Mouse (Mus musculus) forebrain, embryonic 15.5 days (tissue): ENCODE measurements around the gene Rnf166. TPM values are rescaled to one million over a fixed set of nuclear protein-coding genes. Genes with fewer than 3 reads are reported as not detected.

Experiments
- ATAC-seq: fragments of 200-750 bp; cut with Nextera tagmentation; replicated peaks from 2 replicates; pipeline ENCODE4 v1.8.0; 2017; ENCODE audit warnings: mild to moderate bottlenecking, moderate TSS enrichment, moderate library complexity
- H3K27ac ChIP-seq: fragments of 300-500 bp; sonication (generic); replicated peaks from 2 replicates; pipeline ENCODE4 v1.5.1; 2015; ENCODE audit warnings: mild to moderate bottlenecking, inconsistent platforms
- H3K27me3 ChIP-seq: fragments of 300-500 bp; sonication (generic); 2 replicates; pipeline ENCODE4 v1.6.1; 2015; ENCODE audit warnings: inconsistent platforms
- H3K36me3 ChIP-seq: fragments of 300-500 bp; sonication (generic); 2 replicates; pipeline ENCODE4 v1.6.1; 2015; ENCODE audit warnings: mild to moderate bottlenecking, inconsistent platforms
- H3K4me1 ChIP-seq: fragments of 300-500 bp; sonication (generic); 2 replicates; pipeline ENCODE4 v1.6.1; 2015; ENCODE audit warnings: inconsistent platforms
- H3K4me2 ChIP-seq: fragments of 300-500 bp; sonication (generic); replicated peaks from 2 replicates; pipeline ENCODE4 v1.6.1; 2015; ENCODE audit warnings: mild to moderate bottlenecking, inconsistent platforms
- H3K4me3 ChIP-seq: fragments of 300-500 bp; sonication (generic); 2 replicates; pipeline ENCODE4 v1.5.1; 2015; ENCODE audit warnings: mild to moderate bottlenecking, inconsistent platforms
- H3K9ac ChIP-seq: fragments of 300-500 bp; sonication (generic); replicated peaks from 2 replicates; pipeline ENCODE4 v1.6.1; 2015; ENCODE audit warnings: mild to moderate bottlenecking, inconsistent platforms
- H3K9me3 ChIP-seq: fragments of 300-500 bp; sonication (generic); 2 replicates; pipeline ENCODE4 v1.6.1; 2016; ENCODE audit warnings: inconsistent platforms
- WGBS: fragments of 180-500 bp; shearing (Covaris S2); methylation state at CpG from one replicate; pipeline ENCODE4 v1.1.7; 2015; ENCODE audit warnings: mixed read lengths; 5-methylcytosine and 5-hydroxymethylcytosine counted together
- polyA plus RNA-seq: library from polyadenylated mRNA; unstranded; fragments of >200 nt; fragmentation: Nextera tagmentation; extraction: Ambion mirVana; gene quantifications from 2 replicates; pipeline ENCODE4 v1.2.1, GENCODE M21; 2015

Rnf166 gene
- polyA plus RNA-seq, 1 experiment from 2014 or later = 44.8 TPM

DNA sequence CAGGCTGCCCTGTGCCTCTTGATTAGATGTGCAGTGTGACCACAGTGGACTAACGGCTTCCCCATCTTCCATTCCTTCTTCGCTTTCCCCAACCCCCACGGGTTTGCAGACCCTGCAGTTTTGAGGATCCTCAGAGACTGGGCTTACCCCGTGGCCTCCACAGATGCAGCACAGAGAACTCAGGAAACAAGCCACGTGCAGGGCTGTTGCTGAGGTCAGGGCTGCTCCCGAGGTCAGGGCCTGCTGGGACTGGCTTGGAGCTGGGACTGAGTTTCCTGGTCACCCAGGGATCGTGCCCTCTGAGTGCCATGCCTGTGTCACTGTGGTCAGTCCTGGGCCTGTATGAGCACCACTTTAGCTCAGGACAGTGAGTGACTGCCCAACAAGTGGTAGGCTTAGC lies 10.9 kb downstream of the Rnf166 start:
- H3K9me3 ChIP-seq = no peaks in the 10 kb centered on the region
- 74% methylated on average over 7 of the region's 7 CpGs for WGBS
- H3K36me3 ChIP-seq = peaks cover 20% of the 10 kb centered on the region
- H3K9ac ChIP-seq = no peak overlapping the region
- no peak overlapping the region for H3K4me2 ChIP-seq
- H3K27me3 ChIP-seq = peaks cover 27% of the 10 kb centered on the region
- peaks cover 10% of the 10 kb centered on the region for H3K4me1 ChIP-seq
- no peak overlapping the region for H3K4me3 ChIP-seq
- no peak for ATAC-seq
- no peak overlapping the region for H3K27ac ChIP-seq

DNA sequence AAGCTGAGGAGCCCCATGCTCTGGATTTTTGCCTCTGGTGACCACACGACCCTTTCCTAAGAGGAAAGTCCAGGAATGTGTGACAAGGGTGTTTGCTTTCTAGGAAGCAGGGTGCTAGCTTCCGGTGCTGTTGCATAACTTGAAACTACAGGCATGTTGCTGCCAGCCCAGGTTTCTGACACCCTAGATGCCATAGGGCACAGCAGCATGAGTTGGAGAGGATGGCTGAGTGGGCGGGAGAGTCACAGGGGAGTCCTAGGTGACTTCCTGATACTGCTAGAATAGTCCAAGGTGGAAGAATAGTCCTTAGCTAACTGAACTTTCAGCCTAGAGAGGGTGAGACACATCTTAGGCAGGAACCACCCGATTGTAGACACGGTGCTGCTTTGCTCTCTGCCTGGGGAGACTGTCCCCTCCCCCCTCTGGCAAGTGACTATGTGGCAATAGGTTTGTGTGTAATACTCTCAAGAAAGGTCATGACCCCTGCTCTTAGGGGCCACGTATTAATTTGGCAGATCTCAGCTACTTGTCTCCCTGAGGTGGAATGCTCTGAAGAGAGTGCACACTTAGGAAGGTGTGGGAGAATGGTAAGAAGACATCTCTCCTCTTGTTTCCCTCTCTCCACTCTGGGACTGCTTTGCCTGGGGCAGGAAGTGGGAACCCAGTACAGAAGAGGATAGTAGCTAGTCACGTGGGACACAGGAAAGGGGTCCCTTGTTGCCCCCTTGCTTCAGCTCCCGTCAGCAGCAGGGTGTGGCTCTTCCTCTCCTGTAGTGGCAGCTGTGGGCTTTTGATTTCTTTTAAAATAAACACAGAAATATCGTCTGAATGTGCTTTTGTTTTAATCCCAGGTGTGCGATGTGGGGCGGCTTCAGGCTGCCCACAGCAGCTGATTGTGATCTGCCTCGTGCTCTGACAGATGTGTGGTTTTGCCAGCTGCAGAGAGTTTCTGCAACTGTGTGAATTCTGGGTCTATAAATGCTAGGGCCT lies 11.9 kb downstream of the Rnf166 start:
- no peak overlapping the region for H3K9ac ChIP-seq
- peaks cover 20% of the 10 kb centered on the region for H3K36me3 ChIP-seq
- WGBS = 67% methylated on average over 12 of the region's 12 CpGs
- H3K27me3 ChIP-seq = peaks cover 35% of the 10 kb centered on the region
- ATAC-seq = no peak
- no peak overlapping the region for H3K4me3 ChIP-seq
- no peak overlapping the region for H3K4me2 ChIP-seq
- peaks cover 10% of the 10 kb centered on the region for H3K4me1 ChIP-seq
- no peak overlapping the region for H3K27ac ChIP-seq
- H3K9me3 ChIP-seq = no peaks in the 10 kb centered on the region

DNA sequence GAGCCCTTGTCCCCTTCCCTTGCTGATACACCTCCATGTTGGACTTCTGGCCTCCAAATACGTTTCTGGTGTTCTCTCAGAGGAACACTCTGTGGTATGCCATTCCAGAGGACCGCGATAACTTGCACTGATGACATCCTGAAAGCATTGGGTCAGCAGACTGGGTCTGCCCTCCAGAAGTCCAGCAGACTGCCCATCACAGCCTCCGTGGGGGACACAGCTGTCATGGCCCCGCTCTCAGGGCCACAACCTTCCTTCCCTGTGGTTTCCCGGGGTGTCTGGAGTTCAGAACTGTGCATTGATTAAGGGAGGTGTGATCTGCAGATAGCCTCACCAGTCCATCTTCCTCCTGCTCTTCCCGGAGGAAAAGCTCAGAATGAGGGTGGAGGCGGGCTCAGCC lies 13.4 kb downstream of the Rnf166 start:
- Histone ChIP-seq H3K27me3 (peaks cover 43% of the 10 kb centered on the region), H3K27ac (no peak overlapping the region), H3K4me3 (no peak overlapping the region), H3K4me2 (no peak overlapping the region), H3K9ac (no peak overlapping the region), H3K36me3 (peaks cover 12% of the 10 kb centered on the region), H3K4me1 (peaks cover 10% of the 10 kb centered on the region), H3K9me3 (no peaks in the 10 kb centered on the region)
- ATAC-seq = no peak
- WGBS = 75% methylated on average over 8 of the region's 8 CpGs

DNA sequence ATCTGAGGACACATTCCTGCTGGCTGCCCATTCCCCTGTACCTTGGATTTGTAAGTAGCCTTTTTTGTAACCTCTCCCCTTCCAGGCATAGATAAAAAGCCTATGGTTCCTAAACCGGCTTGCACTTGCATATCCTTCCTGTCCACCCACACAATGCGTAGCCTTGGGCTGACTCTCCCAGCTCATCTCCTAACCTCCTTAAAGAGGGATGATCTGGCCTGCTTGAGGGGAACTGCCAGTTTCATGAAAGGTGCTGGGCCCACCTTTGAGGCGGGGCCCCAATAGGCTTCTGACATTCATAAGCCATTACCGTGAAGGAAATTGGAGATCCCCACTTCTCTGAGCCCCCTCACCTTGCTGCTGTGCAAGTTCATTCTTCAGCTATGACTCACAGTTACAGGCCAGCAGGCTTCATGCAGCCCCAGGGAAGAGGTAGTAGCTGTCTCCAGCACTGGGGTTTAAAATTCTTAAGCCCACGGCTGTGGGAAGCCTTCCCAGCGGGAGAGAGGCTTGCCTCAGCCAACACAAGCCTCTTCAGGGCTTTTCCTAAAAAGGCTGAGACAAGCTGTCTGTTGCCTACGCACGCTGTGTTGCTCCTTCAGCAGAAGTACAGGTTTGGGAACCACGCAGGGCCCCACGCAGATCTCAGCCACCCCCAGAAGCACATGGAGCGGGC lies 14.3 kb downstream of the Rnf166 start:
- H3K4me3 ChIP-seq = no peak overlapping the region
- 61% methylated on average over 11 of the region's 11 CpGs for WGBS

DNA sequence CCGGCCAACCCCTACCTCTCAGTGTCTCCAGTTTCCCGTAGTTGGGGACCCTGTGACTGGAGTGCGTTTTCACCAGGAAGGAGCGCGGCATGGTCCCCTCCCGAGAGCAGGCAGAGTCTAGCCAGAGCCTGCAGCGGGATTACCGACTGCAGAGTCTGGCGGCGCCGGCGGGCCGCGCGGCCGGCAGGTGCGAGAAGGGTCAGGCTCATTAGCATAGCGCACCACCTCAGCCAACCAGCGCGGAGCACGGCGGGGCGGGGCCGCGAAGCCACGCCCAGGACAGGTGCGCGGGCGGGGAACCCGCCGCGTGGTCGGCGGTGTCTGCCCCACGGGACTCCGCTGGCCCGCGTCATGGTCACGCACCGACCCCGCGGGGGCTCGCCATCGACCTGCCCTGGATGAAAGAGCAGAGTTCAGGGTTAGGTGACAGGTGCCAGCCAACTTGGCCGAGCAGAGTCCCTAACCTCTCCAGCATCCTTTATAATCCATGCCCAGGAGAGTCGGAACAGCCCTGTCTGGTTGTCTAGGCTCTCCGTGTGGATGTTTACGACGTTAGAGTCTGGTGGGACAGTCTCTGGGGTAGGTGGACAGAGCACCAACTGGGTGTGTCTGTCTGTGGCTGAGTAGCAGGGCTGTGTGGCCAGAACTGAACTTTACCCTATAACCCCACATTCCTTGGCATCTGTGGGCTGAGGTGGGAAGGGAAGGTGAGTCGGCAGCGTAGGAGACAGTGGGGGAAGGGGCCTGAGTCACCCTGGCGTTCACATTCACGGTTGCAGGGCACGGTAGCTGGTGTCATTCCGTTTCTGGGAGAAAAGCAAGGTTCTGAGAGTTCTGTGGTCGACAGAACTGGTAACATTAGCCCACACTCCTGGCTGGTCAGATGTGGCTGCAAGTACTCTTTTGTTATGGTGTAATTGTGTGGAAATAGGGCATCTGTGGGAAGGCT lies 15.1 kb downstream of the Rnf166 start, which contains the start of gene Snai3:
Gene Snai3, minus strand, starts transcription at position 210 of the 949 bp plus-strand sequence.
- Histone ChIP-seq H3K27me3 (peaks cover 43% of the 10 kb centered on the region), H3K4me2 (peak within 1 kb of the TSS; percentile 60), H3K36me3 (no peaks in the 10 kb centered on the region), H3K4me3 (peak within 1 kb of the TSS; percentile 36), H3K27ac (no peak within 1 kb of the TSS), H3K4me1 (peaks cover 10% of the 10 kb centered on the region), H3K9me3 (no peaks in the 10 kb centered on the region), H3K9ac (no peak within 1 kb of the TSS; the same call in 1 of the 2 replicates)
- 2% methylated on average over 56 of the region's 56 CpGs for WGBS
- ATAC-seq = no peak

More for the DNA sequence above, 14.3 kb downstream of the Rnf166 start:
- Histone ChIP-seq H3K27ac (no peak overlapping the region), H3K27me3 (peaks cover 43% of the 10 kb centered on the region), H3K9ac (no peak overlapping the region), H3K36me3 (peaks cover 4% of the 10 kb centered on the region), H3K9me3 (no peaks in the 10 kb centered on the region), H3K4me1 (peaks cover 10% of the 10 kb centered on the region), H3K4me2 (no peak overlapping the region)
- no peak for ATAC-seq

DNA sequence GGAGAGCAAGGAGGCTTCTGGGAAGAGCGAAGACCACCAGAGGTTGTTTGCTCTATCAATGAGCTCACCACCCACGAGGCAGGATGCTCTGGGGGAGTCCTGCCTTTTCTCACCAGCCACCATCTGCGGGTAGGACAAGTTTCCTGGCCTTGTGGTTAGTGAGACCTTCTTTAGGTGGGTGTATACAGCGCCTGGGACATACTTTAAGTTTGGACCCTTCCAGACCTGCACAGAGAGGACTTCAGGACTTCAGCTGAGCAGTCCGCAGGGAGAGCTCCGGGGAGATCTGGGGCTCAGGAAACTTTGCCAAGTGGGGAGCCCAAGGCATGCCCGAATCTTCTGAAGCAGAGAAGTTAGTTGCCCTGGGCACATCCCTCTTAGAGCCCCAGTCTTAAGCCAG lies 15.9 kb downstream of the Rnf166 start:
- no peak for ATAC-seq
- H3K36me3 ChIP-seq = no peaks in the 10 kb centered on the region
- H3K4me3 ChIP-seq = peak overlapping the region; percentile 36
- H3K9ac ChIP-seq = no peak overlapping the region; the same call in 1 of the 2 replicates
- H3K4me1 ChIP-seq = peaks cover 10% of the 10 kb centered on the region
- H3K4me2 ChIP-seq = peak overlapping the region; percentile 60
- no peaks in the 10 kb centered on the region for H3K9me3 ChIP-seq
- peaks cover 43% of the 10 kb centered on the region for H3K27me3 ChIP-seq
- WGBS = 38% methylated on average over 7 of the region's 7 CpGs
- H3K27ac ChIP-seq = no peak overlapping the region

DNA sequence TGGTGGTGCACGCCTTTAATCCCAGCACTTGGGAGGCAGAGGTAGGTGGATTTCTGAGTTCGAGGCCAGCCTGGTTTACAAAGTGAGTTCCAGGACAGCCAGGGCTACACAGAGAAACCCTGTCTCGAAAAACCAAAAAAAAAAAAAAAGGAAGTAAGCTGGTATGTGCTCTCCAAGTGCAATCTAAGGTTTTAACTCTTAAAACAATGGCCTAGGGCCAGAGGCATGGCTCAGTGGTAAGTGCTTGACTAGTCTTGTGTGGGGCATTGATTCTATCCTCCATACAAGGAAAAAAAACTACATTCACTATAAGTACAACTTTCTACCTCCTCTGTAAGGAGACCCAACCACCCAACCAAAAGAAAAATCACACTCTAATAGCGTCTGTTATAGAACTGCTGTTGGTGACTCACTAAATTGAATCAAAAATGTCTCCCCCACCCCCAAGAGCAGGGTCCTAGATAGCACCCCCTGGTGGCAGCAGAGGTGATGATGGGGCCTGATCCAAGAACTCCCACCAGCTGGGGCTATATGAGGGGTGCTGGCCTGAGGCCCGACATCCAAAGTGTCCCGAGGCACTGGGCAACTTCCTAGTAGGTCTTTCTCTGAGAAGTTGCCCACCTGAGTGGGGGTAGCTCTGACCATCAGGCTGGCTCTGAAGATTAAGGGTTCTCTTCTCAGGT lies 16.5 kb downstream of the Rnf166 start:
- H3K36me3 ChIP-seq = no peaks in the 10 kb centered on the region
- no peak overlapping the region for H3K4me2 ChIP-seq
- no peak overlapping the region for H3K4me3 ChIP-seq
- H3K27ac ChIP-seq = no peak overlapping the region
- 61% methylated on average over 6 of the region's 6 CpGs for WGBS
- H3K27me3 ChIP-seq = peaks cover 43% of the 10 kb centered on the region
- no peak for ATAC-seq
- H3K4me1 ChIP-seq = peaks cover 10% of the 10 kb centered on the region
- H3K9ac ChIP-seq = no peak overlapping the region
- no peaks in the 10 kb centered on the region for H3K9me3 ChIP-seq

DNA sequence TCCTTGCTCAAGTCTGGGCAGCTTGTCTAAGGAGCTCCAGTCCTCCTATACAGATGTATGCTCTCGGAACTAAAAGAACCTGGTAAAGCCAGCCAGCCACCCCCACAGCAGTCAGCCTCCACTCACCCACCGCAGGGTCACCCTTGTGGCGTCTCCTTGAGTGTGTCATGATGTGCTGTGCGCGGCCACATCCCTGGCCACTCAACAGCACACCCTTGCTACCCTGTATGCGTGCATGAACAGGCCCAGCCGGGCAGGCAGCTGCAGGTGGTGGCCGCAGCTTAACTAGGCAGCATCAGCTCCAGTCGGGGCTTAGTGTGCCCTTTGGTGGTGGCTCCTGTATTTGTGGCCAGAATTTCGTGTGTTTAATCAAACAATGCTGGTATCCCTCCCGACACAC lies 18.7 kb downstream of the Rnf166 start:
- 84% methylated on average over 11 of the region's 11 CpGs for WGBS
- H3K9ac ChIP-seq = no peak overlapping the region
- no peak overlapping the region for H3K4me3 ChIP-seq
- no peaks in the 10 kb centered on the region for H3K9me3 ChIP-seq
- peaks cover 10% of the 10 kb centered on the region for H3K4me1 ChIP-seq
- H3K4me2 ChIP-seq = no peak overlapping the region
- no peak overlapping the region for H3K27ac ChIP-seq
- peaks cover 37% of the 10 kb centered on the region for H3K27me3 ChIP-seq
- ATAC-seq = no peak
- H3K36me3 ChIP-seq = no peaks in the 10 kb centered on the region

DNA sequence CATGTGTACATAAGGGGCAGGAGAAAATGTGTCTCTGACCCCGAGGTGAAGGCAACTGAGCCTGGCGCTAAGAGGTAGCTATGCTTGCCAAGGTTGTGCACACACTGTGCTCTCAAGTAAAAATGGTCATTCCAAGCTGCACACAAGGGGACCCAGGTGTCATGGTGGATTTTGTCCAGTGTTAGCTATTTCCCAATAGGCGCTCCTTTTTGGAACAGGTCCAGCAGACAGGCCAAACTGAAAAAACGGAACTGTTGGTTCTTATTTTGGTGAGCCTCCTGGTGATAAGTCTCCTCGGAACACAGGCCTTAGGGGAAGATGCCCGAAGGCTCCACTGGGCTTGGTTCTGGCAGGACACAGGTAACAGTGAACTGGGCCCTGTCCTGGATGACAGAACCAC lies 21.5 kb downstream of the Rnf166 start:
- no peak overlapping the region for H3K9ac ChIP-seq
- H3K27ac ChIP-seq = no peak overlapping the region
- ATAC-seq = no peak
- peaks cover 10% of the 10 kb centered on the region; the same call in 1 of the 2 replicates for H3K27me3 ChIP-seq
- H3K36me3 ChIP-seq = no peaks in the 10 kb centered on the region
- no peaks in the 10 kb centered on the region for H3K9me3 ChIP-seq
- WGBS = 89% methylated on average over 6 of the region's 6 CpGs
- no peaks in the 10 kb centered on the region for H3K4me1 ChIP-seq
- H3K4me2 ChIP-seq = no peak overlapping the region
- no peak overlapping the region for H3K4me3 ChIP-seq

DNA sequence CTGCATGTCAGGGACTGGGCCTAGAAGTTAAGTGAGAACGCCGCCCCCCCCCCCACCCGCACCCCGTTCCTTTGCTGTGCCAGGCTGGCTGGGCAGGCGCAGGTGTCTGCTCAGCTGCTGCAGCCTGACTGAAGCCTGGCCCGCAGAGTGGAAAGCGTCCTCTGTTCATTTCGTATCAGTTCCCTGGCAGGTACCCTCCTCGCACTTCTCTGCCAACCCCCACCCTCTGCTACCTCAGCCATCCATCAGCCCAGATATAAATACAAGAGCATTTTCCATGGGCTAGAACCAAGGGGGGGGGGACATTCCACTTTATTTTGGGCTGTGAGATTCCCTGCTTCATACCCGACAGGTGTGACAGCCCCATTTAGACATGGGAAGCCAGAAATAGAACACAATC lies 23.7 kb downstream of the Rnf166 start:
- H3K9ac ChIP-seq = no peak overlapping the region
- no peak overlapping the region for H3K27ac ChIP-seq
- no peak overlapping the region for H3K4me2 ChIP-seq
- H3K4me3 ChIP-seq = no peak overlapping the region
- H3K4me1 ChIP-seq = no peaks in the 10 kb centered on the region
- ATAC-seq = no peak
- H3K27me3 ChIP-seq = no peaks in the 10 kb centered on the region
- 89% methylated on average over 10 of the region's 10 CpGs for WGBS
- H3K36me3 ChIP-seq = no peaks in the 10 kb centered on the region
- no peaks in the 10 kb centered on the region for H3K9me3 ChIP-seq

DNA sequence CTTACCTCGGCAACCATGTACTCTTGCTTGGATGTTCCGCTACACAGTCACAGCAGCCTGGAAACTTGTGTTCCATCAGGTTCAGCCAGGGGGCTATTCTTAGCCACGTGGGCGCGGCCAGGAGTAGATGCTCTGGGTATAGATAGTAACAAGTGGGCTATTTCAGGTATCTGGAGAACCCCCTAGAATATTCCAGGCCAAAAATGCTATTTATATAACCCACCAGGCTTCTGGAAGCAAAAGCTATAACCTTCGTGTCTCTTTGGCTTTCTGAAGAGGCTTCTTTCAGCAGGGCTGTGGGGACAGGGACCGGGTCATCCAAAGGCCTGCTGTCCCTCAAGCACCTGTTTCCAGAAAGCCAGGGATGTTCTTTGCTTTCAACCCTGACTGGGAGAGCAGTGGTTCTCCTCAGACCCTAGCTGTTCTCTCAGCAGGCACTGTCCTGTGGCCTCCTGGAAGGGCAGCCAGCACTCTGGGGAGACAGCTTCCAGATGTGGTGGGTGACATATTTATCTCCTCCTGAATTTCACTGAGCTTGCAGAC lies 24.6 kb downstream of the Rnf166 start:
- ATAC-seq = no peak
- Histone ChIP-seq H3K9ac (no peak overlapping the region), H3K4me3 (no peak overlapping the region), H3K4me2 (no peak overlapping the region), H3K9me3 (no peaks in the 10 kb centered on the region), H3K36me3 (no peaks in the 10 kb centered on the region), H3K4me1 (no peaks in the 10 kb centered on the region), H3K27ac (no peak overlapping the region), H3K27me3 (no peaks in the 10 kb centered on the region)
- 82% methylated on average over 7 of the region's 7 CpGs for WGBS
